Mouse (Mus musculus) midbrain, embryonic 14.5 days (tissue): ENCODE measurements around the gene Stxbp3. TPM values are rescaled to one million over a fixed set of nuclear protein-coding genes. Genes with fewer than 3 reads are reported as not detected.
A peak's percentile ranks its signal among the peaks of the same experiment; 100 is the strongest.

Experiments
- ATAC-seq: fragments of 200-750 bp; cut with Nextera tagmentation; 2 replicates; pipeline ENCODE4 v1.8.0; 2017; ENCODE audit warnings: moderate number of reproducible peaks, moderate library complexity; ENCODE audit not compliant: low FRiP score, low TSS enrichment
- DNase-seq: peaks from one replicate; pipeline ENCODE4 v3.0.0-alpha.2; 2015
- H3K27ac ChIP-seq: fragments of 300-500 bp; sonication (generic); replicated peaks from 2 replicates; pipeline ENCODE4 v1.5.1; 2014; ENCODE audit warnings: mild to moderate bottlenecking, low read depth, low read length, moderate library complexity
- H3K27me3 ChIP-seq: fragments of 300-500 bp; sonication (generic); 2 replicates; pipeline ENCODE4 v1.6.1; 2014; ENCODE audit warnings: low read length, control low read depth, mixed read lengths; ENCODE audit not compliant: control insufficient read depth, insufficient read depth
- H3K36me3 ChIP-seq: fragments of 300-500 bp; sonication (generic); 2 replicates; pipeline ENCODE4 v1.6.1; 2014; ENCODE audit warnings: low read length, control low read depth; ENCODE audit not compliant: control insufficient read depth, insufficient read depth
- H3K4me1 ChIP-seq: fragments of 300-500 bp; sonication (generic); 2 replicates; pipeline ENCODE4 v1.6.1; 2014; ENCODE audit warnings: mild to moderate bottlenecking, antibody characterized with exemption, low read length, control low read depth; ENCODE audit not compliant: control insufficient read depth, insufficient read depth
- H3K4me2 ChIP-seq: fragments of 300-500 bp; sonication (generic); 2 replicates; pipeline ENCODE4 v1.6.1; 2014; ENCODE audit warnings: mild to moderate bottlenecking, low read length, moderate library complexity
- H3K4me3 ChIP-seq: fragments of 300-500 bp; sonication (generic); replicated peaks from 2 replicates; pipeline ENCODE4 v1.5.1; 2014; ENCODE audit warnings: low read depth, low read length
- H3K9ac ChIP-seq: fragments of 300-500 bp; sonication (generic); replicated peaks from 2 replicates; pipeline ENCODE4 v1.6.1; 2014; ENCODE audit warnings: mild to moderate bottlenecking, low read length, moderate library complexity
- H3K9me3 ChIP-seq: fragments of 300-500 bp; sonication (generic); 2 replicates; pipeline ENCODE4 v1.6.1; 2016; ENCODE audit warnings: low read length, control low read depth, mixed read lengths; ENCODE audit not compliant: control insufficient read depth
- WGBS: fragments of 180-500 bp; shearing (Covaris S2); extraction: QIAGEN DNeasy Blood & Tissue Kit; methylation state at CpG from one replicate; pipeline ENCODE4 v1.1.7; 2014; 5-methylcytosine and 5-hydroxymethylcytosine counted together
- polyA plus RNA-seq: library from polyadenylated mRNA; unstranded; fragments of >200 nt; fragmentation: Nextera tagmentation; extraction: Ambion mirVana; gene quantifications from 2 replicates; pipeline ENCODE4 v1.2.1, GENCODE M21; 2014

Gene Stxbp3
- polyA plus RNA-seq, 1 experiment from 2014 or later = 16.0 TPM

DNA sequence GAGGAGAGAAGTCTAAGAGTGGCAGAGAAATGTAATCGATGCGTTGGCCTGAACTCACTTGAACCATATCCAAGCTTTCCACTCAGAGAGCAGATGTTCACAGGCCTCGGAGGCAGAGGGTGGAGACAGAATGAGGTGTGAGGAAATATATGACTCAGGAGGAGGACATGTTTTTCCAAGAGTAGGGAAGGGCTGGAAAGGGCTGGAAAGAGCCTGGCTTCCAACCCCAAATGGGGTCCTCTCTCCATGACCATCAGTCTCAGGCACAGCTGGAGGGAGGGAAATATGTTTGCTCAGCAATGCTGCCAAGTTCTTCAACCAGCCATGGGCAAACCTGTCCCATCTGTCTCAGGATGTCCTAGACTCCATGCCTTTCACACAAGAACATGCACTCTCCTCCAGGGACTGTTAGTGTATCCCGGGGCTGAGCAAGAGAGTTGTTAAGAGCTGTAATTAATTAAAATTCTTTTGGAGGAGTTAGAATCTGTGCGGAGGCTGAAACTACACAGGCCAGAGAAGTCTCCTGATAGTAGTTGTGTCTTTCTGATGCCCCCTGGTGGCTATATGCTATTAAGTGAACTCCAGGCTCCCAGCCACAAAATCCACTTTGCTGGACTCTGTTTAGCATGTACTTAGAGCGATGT, 69.5 kb downstream of the Stxbp3 start:
- no peaks in the 10 kb centered on the region for H3K4me1 ChIP-seq
- H3K27me3 ChIP-seq = no peaks in the 10 kb centered on the region
- DNase-seq (peak; percentile 91), ATAC-seq (peak; percentile 55; the same call in 1 of the 2 replicates)
- no peaks in the 10 kb centered on the region for H3K9me3 ChIP-seq
- H3K9ac ChIP-seq = no peak overlapping the region
- 45% methylated on average over 6 of the region's 6 CpGs for WGBS
- no peak overlapping the region for H3K4me3 ChIP-seq
- no peaks in the 10 kb centered on the region for H3K36me3 ChIP-seq
- H3K4me2 ChIP-seq = no peak overlapping the region
- no peak overlapping the region for H3K27ac ChIP-seq

- no peaks in the 10 kb centered on the region for H3K27me3 ChIP-seq
Measured at GRCm38 (mm10) chr3:108769547-108769946, 70.8 kb downstream of the Stxbp3 start.

GRCm38 (mm10) chr3:108767416-108767815, 72.9 kb downstream of the Stxbp3 start:
- Histone ChIP-seq H3K9me3 (no peaks in the 10 kb centered on the region), H3K4me3 (no peak overlapping the region), H3K4me1 (no peaks in the 10 kb centered on the region), H3K9ac (no peak overlapping the region), H3K36me3 (no peaks in the 10 kb centered on the region), H3K27ac (no peak overlapping the region), H3K27me3 (no peaks in the 10 kb centered on the region), H3K4me2 (no peak overlapping the region)
- ATAC-seq (no peak), DNase-seq (no peak)
- WGBS = 88% methylated on average over 10 of the region's 10 CpGs

More at GRCm38 (mm10) chr3:108769547-108769946, 70.8 kb downstream of the Stxbp3 start:
- Histone ChIP-seq H3K9me3 (no peaks in the 10 kb centered on the region), H3K4me1 (no peaks in the 10 kb centered on the region), H3K9ac (no peak overlapping the region), H3K36me3 (no peaks in the 10 kb centered on the region), H3K4me2 (no peak overlapping the region), H3K27ac (no peak overlapping the region), H3K4me3 (no peak overlapping the region)
- 88% methylated on average over 6 of the region's 6 CpGs for WGBS
- DNase-seq = no peak
- no peak for ATAC-seq

GRCm38 (mm10) chr3:108766943-108767342, 73.4 kb downstream of the Stxbp3 start:
- WGBS = 88% methylated on average over 7 of the region's 7 CpGs
- Histone ChIP-seq H3K4me1 (no peaks in the 10 kb centered on the region), H3K4me3 (no peak overlapping the region), H3K36me3 (no peaks in the 10 kb centered on the region), H3K27ac (no peak overlapping the region), H3K9ac (no peak overlapping the region), H3K9me3 (no peaks in the 10 kb centered on the region), H3K27me3 (no peaks in the 10 kb centered on the region), H3K4me2 (no peak overlapping the region)
- ATAC-seq (no peak), DNase-seq (no peak)

DNA sequence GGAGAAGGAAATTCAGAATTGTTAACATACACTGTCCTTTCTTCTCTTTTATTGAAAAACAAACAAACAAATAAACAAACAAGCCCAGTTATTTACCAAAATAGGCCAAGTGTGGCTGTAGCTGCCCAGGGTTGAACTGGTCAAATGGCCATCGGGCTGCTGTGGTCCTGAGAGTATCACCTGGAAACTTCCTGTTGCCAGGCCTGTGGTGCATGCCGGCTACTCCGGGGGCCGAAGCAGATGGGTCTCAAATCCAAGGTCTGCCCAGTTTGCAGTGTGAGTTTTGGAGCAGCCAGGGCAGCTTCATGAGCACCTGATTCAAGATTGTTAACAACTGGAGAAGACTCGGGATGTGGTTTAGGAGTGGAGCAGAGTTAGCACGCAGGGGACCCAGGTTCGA, 74.8 kb downstream of the Stxbp3 start:
- H3K36me3 ChIP-seq = no peaks in the 10 kb centered on the region
- H3K9ac ChIP-seq = no peak overlapping the region
- no peaks in the 10 kb centered on the region for H3K4me1 ChIP-seq
- H3K4me3 ChIP-seq = no peak overlapping the region
- ATAC-seq (no peak), DNase-seq (no peak)
- no peaks in the 10 kb centered on the region for H3K9me3 ChIP-seq
- H3K27ac ChIP-seq = no peak overlapping the region
- 87% methylated on average over 7 of the region's 7 CpGs for WGBS
- H3K27me3 ChIP-seq = no peaks in the 10 kb centered on the region
- no peak overlapping the region for H3K4me2 ChIP-seq

- no peak overlapping the region for H3K27ac ChIP-seq
- no peaks in the 10 kb centered on the region for H3K9me3 ChIP-seq
- no peaks in the 10 kb centered on the region for H3K4me1 ChIP-seq
- H3K9ac ChIP-seq = no peak overlapping the region
- ATAC-seq (no peak), DNase-seq (peak; percentile 16)
- 68% methylated on average over 7 of the region's 7 CpGs for WGBS
- H3K36me3 ChIP-seq = no peaks in the 10 kb centered on the region
- no peaks in the 10 kb centered on the region for H3K27me3 ChIP-seq
- no peak overlapping the region for H3K4me3 ChIP-seq
- no peak overlapping the region for H3K4me2 ChIP-seq
Measured at GRCm38 (mm10) chr3:108764976-108765375, 75.3 kb downstream of the Stxbp3 start.

GRCm38 (mm10) chr3:108763691-108764090, 76.6 kb downstream of the Stxbp3 start:
- WGBS = 89% methylated on average over 2 of the region's 2 CpGs
- H3K27me3 ChIP-seq = no peaks in the 10 kb centered on the region
- H3K9me3 ChIP-seq = no peaks in the 10 kb centered on the region
- H3K9ac ChIP-seq = no peak overlapping the region
- H3K4me1 ChIP-seq = no peaks in the 10 kb centered on the region
- H3K36me3 ChIP-seq = no peaks in the 10 kb centered on the region
- H3K4me2 ChIP-seq = no peak overlapping the region
- no peak for ATAC-seq
- DNase-seq = no peak
- H3K27ac ChIP-seq = no peak overlapping the region
- no peak overlapping the region for H3K4me3 ChIP-seq

GRCm38 (mm10) chr3:108762597-108763111, 77.7 kb downstream of the Stxbp3 start:
- Histone ChIP-seq H3K27me3 (no peaks in the 10 kb centered on the region), H3K9ac (no peak overlapping the region), H3K36me3 (no peaks in the 10 kb centered on the region), H3K27ac (no peak overlapping the region), H3K9me3 (no peaks in the 10 kb centered on the region), H3K4me3 (no peak overlapping the region), H3K4me1 (no peaks in the 10 kb centered on the region), H3K4me2 (no peak overlapping the region)
- 90% methylated on average over 7 of the region's 7 CpGs for WGBS
- no peak for ATAC-seq
- DNase-seq = no peak
